Mouse (Mus musculus) layer of hippocampus, postnatal 14 days (tissue): ENCODE measurements around the gene Nup210l. TPM values are rescaled to one million over a fixed set of nuclear protein-coding genes. Genes with fewer than 3 reads are reported as not detected.
"Not testable (repeated sequence)": the region's sequence is repeated elsewhere in the genome, so short reads cannot be mapped to it uniquely, and the experiment has no call there.

ENCODE experiments used
- DNase-seq, 2 experiments: peaks; one replicate each; pipeline ENCODE4 v3.0.0; 2021 to 2022; ENCODE audit warnings: low spot score in 2 of 2, mixed read lengths in 1 of 2
- total RNA-seq, 2 experiments: library from RNA; stranded (reverse); gene quantifications; 2 replicates each; pipeline ENCODE4 v1.2.3; 2021

The Nup210l gene
- total RNA-seq, 2 experiments from 2014 or later: 0.39 to 0.45 TPM

GRCm38 (mm10) chr3:90094453-90094852 lies 9.5 kb upstream of the Nup210l start:
- DNase-seq: no peak

- DNase-seq: no peak
These were observed 6.0 kb upstream of the Nup210l start for GRCm38 (mm10) chr3:90097928-90098327.

DNA sequence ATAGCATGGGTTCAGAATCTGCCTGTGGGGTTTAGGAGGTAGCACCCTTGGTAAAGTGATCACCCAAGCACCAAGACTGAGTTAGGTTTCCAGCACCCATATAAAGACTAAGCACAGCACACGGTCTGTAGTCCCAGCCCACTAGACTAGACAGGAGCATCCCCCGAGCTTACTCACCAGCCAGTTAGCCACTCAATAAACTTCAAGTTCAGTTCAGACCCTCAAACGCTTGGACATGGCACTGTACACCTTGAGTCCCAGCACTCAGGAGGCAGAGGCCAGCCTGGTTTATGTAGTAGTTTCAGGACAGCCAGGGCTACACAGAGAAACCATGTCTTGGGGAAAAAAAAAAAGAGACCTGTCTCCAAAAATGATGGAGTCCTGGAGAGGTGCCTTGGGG lies 2.9 kb upstream of the Nup210l start:
- no peak for DNase-seq

- DNase-seq: no peak
These were observed 2.3 kb upstream of the Nup210l start for GRCm38 (mm10) chr3:90101673-90102072.

DNA sequence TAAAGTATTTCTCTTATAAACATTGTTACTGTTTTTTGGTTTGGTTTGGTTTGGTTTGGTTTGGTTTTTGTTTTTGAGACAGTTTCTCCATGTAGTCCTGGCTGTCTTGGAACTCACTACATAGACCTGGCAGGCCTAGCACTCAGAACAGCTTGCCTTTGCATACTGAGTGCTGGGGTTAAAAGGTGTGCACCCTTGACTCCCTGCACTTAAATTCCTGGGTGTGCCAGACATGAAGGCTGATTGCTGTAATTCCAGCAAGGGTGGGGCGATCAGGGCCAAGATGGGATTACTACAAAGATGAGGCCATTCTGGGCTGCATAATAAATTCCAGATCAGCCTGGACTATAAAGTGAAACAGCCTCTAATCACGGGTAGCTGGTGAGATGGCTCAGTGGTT lies 1.7 kb upstream of the Nup210l start:
- no peak for DNase-seq

DNA sequence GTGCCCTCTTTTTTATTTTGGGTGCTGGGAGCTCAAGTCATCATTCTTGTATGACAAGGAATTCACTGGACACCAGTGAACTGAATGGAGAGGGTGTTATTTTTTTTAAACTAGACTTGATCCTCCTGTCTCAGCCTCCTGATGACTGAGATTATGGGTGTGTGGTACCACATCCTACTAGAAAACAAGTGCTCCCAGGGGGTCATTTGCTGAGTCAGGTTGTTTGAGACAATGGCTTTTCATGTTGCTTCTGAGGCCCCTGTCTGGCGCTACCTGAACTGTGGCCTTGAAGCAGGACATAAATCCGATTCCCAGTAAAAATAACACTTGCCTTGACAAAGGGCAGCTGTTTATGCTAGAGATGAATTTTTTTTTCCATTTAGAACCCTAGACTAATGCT lies 756 bp upstream of the Nup210l start:
- DNase-seq: no peak

- DNase-seq: no peak
These were observed 7.8 kb downstream of the Nup210l start for GRCm38 (mm10) chr3:90111706-90112105.

DNA sequence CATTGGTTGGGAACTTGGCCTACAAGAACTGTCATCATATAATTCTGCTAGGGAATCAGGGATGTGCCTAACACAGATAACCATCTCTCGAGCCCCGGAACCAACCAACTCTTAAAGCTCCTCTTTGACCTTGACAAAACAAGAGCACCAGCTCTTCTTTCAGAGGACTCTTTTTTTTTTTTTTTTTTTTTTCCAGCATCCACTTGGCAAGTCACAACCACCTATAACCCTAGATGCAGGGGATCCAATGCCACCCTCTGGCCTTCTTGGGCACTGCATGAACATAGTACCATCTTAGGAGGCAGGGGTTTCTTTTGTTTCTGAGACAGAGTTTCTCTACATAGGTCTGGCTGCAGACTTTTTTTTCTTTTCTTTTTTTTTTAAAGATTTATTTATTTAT lies 10.4 kb downstream of the Nup210l start:
- DNase-seq: no peak

DNA sequence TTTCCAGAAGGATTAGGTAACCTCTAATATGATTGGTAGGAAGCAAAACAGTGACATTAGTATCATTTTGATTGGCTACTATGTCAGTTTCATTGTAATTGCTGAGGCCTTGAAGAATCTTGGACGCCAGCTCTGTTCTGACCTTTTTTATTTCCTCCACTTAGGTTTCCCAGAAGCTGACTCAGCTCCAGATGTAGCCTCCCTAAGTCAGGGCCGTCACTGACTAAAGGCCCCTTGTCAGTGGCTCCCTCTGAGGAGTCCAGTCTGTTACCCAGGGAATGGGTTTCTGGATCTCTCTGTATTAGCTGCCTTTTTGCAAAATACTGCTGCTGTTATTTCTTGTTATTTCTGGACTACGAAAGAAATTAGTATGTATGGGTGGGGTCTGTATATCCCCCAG lies 11.6 kb downstream of the Nup210l start:
- DNase-seq: no peak

- peak; percentile 16 to 52 for DNase-seq
These were observed 14.3 kb downstream of the Nup210l start for GRCm38 (mm10) chr3:90118132-90118790.

- DNase-seq: not testable (repeated sequence)
These were observed 18.1 kb downstream of the Nup210l start for GRCm38 (mm10) chr3:90122036-90122435.

- DNase-seq: no peak
These were observed 21.8 kb downstream of the Nup210l start for GRCm38 (mm10) chr3:90125710-90126109.

GRCm38 (mm10) chr3:90127881-90128280 lies 23.9 kb downstream of the Nup210l start:
- no peak for DNase-seq

GRCm38 (mm10) chr3:90132745-90133144 lies 28.8 kb downstream of the Nup210l start:
- no peak for DNase-seq

- no peak for DNase-seq
These were observed 29.4 kb downstream of the Nup210l start for GRCm38 (mm10) chr3:90133331-90133730.

- no peak for DNase-seq
These were observed 30.6 kb downstream of the Nup210l start for GRCm38 (mm10) chr3:90134483-90134882.

GRCm38 (mm10) chr3:90134993-90135392 lies 31.1 kb downstream of the Nup210l start:
- DNase-seq: no peak

DNA sequence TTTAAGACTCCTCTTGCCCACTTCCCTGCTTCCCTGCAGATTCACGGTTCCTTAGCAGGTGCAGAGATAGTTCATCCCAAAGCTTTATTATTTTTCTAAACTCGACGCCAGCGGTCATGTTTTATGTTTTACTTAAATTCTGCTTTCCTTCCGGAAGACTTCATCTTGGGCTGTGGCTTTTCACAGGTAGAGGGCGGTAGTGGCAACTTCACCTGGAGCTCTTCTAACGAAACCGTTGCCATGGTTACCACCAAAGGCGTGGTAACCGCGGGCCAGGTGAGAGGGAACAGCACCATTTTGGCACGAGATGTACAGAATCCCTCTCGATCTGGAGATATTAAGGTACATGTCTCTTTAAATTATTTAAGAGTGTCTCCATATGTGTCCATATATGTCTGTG lies 32.7 kb downstream of the Nup210l start:
- DNase-seq: no peak

- DNase-seq: no peak
These were observed 33.7 kb downstream of the Nup210l start for GRCm38 (mm10) chr3:90137606-90138005.

GRCm38 (mm10) chr3:90139962-90140361 lies 36.0 kb downstream of the Nup210l start:
- DNase-seq: no peak

DNA sequence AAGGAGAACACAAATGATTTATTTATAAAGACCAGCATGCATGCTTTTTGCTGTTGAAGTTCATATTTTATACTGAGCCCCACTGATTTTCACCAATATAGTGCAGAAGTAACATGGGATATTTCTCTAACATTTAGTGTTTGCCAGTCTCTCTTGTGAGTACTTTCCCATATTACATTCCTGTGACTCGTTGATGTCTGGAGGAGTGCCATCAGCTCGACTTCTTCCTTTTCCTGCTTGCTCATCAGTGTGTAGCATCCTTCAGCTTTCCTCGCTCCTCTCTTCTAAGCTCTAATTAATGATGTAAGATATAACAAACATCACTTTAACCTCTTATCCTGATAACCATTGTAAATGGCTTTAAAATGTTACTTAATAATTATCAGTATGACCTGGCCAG lies 41.5 kb downstream of the Nup210l start:
- DNase-seq: no peak

GRCm38 (mm10) chr3:90146651-90147050 lies 42.7 kb downstream of the Nup210l start:
- DNase-seq: no peak

DNA sequence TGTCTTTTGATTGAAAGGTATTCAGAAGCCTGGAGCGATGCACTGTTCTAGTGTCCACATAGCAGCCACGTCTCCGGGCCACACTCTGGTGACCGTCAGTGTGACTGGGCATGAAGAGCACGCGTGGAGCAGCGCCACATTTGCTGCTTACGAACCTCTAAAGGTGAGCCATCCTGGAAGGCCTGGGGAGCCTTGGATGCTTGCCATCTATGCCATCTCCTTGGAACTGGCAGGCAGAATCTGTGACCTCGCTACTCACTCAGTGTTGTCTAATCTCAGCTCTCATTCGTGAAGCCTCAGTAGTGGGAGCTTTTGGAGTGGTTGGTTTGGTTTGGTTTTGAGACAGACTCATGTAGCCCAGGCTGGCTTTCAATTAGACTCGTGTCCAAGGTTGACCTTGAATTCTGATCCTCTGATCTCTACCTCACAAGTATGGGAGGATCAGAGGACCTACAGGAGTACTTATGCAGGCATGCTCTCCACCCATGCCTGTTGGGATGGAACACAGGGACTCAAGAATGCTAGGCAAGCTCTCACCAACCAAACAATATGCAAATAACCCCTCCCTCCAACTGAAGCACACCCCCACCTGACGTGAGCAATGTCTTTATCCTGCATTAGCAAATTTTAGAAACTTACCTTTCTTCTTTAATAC lies 47.3 kb downstream of the Nup210l start:
- DNase-seq: no peak
